Mouse (Mus musculus) MEL (cell line): ENCODE results near the gene Papss1. TPM values are rescaled to one million over a fixed set of nuclear protein-coding genes. Genes with fewer than 3 reads are reported as not detected.

Experiments used
- DNase-seq: peaks from one replicate; pipeline ENCODE4 v3.0.0; 2011; ENCODE audit warnings: low read depth, low spot score
- H3K27ac ChIP-seq: 2 replicates; pipeline ENCODE4 v1.5.1; 2012; ENCODE audit warnings: low read depth, mild to moderate bottlenecking, control low read depth, low read length, moderate library complexity; ENCODE audit not compliant: control insufficient read depth
- H3K27me3 ChIP-seq, 2 experiments: fragments of 150-350 bp in 1 of 2; sonication (generic) in 1 of 2; 2 replicates each; pipeline ENCODE4 v1.6.1; 2012; ENCODE audit warnings: low read length in 2 of 2, mild to moderate bottlenecking in 2 of 2, improper control_type of control experiment in 1 of 2, moderate library complexity in 1 of 2; ENCODE audit not compliant: insufficient read depth in 2 of 2, control insufficient read depth in 1 of 2
- H3K36me3 ChIP-seq, 2 experiments: 2 replicates each; pipeline ENCODE4 v1.6.1; 2012 to 2014; ENCODE audit warnings: low read length in 2 of 2, improper control_type of control experiment in 1 of 2, inconsistent platforms in 1 of 2, mild to moderate bottlenecking in 1 of 2; ENCODE audit not compliant: insufficient read depth in 2 of 2, control insufficient read depth in 1 of 2
- H3K4me1 ChIP-seq, 2 experiments: fragments of 150-350 bp in 1 of 2; sonication (generic) in 1 of 2; 2 replicates each; pipeline ENCODE4 v1.6.1; 2012; ENCODE audit warnings: low read length in 2 of 2, improper control_type of control experiment in 1 of 2, mild to moderate bottlenecking in 1 of 2; ENCODE audit not compliant: insufficient read depth in 2 of 2, control insufficient read depth in 1 of 2
- H3K4me3 ChIP-seq, 2 experiments: fragments of 150-350 bp in 1 of 2; sonication (generic) in 1 of 2; 2 replicates each; pipeline ENCODE4 v1.5.1; 2012; ENCODE audit warnings: low read depth in 2 of 2, low read length in 2 of 2, mild to moderate bottlenecking in 2 of 2, moderate library complexity in 2 of 2, control low read depth in 1 of 2, improper control_type of control experiment in 1 of 2; ENCODE audit not compliant: control insufficient read depth in 1 of 2, insufficient read depth in 1 of 2
- H3K79me2 ChIP-seq: 2 replicates; pipeline ENCODE4 v1.6.1; 2012; ENCODE audit warnings: mild to moderate bottlenecking, low read length, moderate library complexity; ENCODE audit not compliant: control insufficient read depth, poor library complexity, insufficient read depth
- H3K9ac ChIP-seq: 2 replicates; pipeline ENCODE4 v1.6.1; 2012; ENCODE audit warnings: low read depth, mild to moderate bottlenecking, control low read depth, low read length, moderate library complexity; ENCODE audit not compliant: control insufficient read depth, poor library complexity, severe bottlenecking
- H3K9me3 ChIP-seq: fragments of 150-350 bp; sonication (generic); replicated peaks from 2 replicates; pipeline ENCODE4 v1.6.1; 2012; ENCODE audit warnings: mild to moderate bottlenecking, low read length, improper control_type of control experiment, moderate library complexity; ENCODE audit not compliant: insufficient read depth
- BHLHE40 ChIP-seq: IDR thresholded peaks from 2 replicates; pipeline ENCODE4 v1.6.1; 2012; ENCODE audit warnings: low read depth, mild to moderate bottlenecking, inconsistent platforms, low read length, improper control_type of control experiment, borderline replicate concordance
- CHD2 ChIP-seq: IDR thresholded peaks from 2 replicates; pipeline ENCODE4 v1.6.1; 2011; ENCODE audit warnings: low read length, improper control_type of control experiment
- E2F4 ChIP-seq: IDR thresholded peaks from 2 replicates; pipeline ENCODE4 v1.6.1; 2011; ENCODE audit warnings: low read depth, low read length, improper control_type of control experiment, borderline replicate concordance
- ELF1 ChIP-seq: IDR thresholded peaks from 2 replicates; pipeline ENCODE4 v1.6.1; 2014; ENCODE audit warnings: low read depth, mild to moderate bottlenecking, inconsistent platforms, low read length, improper control_type of control experiment, moderate library complexity
- JUND ChIP-seq: IDR thresholded peaks from 2 replicates; pipeline ENCODE4 v1.6.1; 2011; ENCODE audit warnings: low read depth, mild to moderate bottlenecking, improper control_type of control experiment, low read length
- KAT2A ChIP-seq: conservative IDR thresholded peaks from 2 replicates; pipeline ENCODE4 v1.6.1; 2012; ENCODE audit warnings: low read depth, low read length, improper control_type of control experiment, inconsistent platforms
- MAX ChIP-seq: IDR thresholded peaks from 2 replicates; pipeline ENCODE4 v1.6.1; 2011; ENCODE audit warnings: low read length, improper control_type of control experiment
- MAZ ChIP-seq: IDR thresholded peaks from 2 replicates; pipeline ENCODE4 v1.6.1; 2012; ENCODE audit warnings: low read depth, mild to moderate bottlenecking, inconsistent platforms, low read length, improper control_type of control experiment
- MEF2A ChIP-seq: IDR thresholded peaks from 2 replicates; pipeline ENCODE4 v1.6.1; 2014; ENCODE audit warnings: low read depth, mild to moderate bottlenecking, inconsistent platforms, low read length, improper control_type of control experiment; ENCODE audit not compliant: poor library complexity, insufficient replicate concordance, severe bottlenecking; ENCODE audit errors: extremely low read depth
- MYB ChIP-seq: IDR thresholded peaks from 2 replicates; pipeline ENCODE4 v1.6.1; 2011; ENCODE audit warnings: mild to moderate bottlenecking, low read depth, low read length, improper control_type of control experiment
- MYC ChIP-seq: IDR thresholded peaks from 2 replicates; pipeline ENCODE4 v1.6.1; 2011; ENCODE audit warnings: low read depth, mild to moderate bottlenecking, low read length, improper control_type of control experiment, moderate library complexity
- NRF1 ChIP-seq: IDR thresholded peaks from 2 replicates; pipeline ENCODE4 v1.6.1; 2014; ENCODE audit warnings: low read depth, mild to moderate bottlenecking, inconsistent platforms, low read length, improper control_type of control experiment, moderate library complexity; ENCODE audit not compliant: poor library complexity, insufficient read depth, severe bottlenecking
- POLR2AphosphoS2 ChIP-seq: IDR thresholded peaks from 2 replicates; pipeline ENCODE4 v1.6.1; 2011; ENCODE audit warnings: low read length, improper control_type of control experiment
- RAD21 ChIP-seq: IDR thresholded peaks from 2 replicates; pipeline ENCODE4 v1.6.1; 2011; ENCODE audit warnings: mild to moderate bottlenecking, low read depth, low read length, improper control_type of control experiment
- UBTF ChIP-seq: IDR thresholded peaks from 2 replicates; pipeline ENCODE4 v1.6.1; 2012; ENCODE audit warnings: low read depth, mild to moderate bottlenecking, inconsistent platforms, low read length, improper control_type of control experiment, moderate library complexity, borderline replicate concordance; ENCODE audit not compliant: insufficient read depth
- USF1 ChIP-seq: IDR thresholded peaks from 2 replicates; pipeline ENCODE4 v1.6.1; 2014; ENCODE audit warnings: low read depth, mild to moderate bottlenecking, inconsistent platforms, low read length, improper control_type of control experiment, moderate library complexity
- USF2 ChIP-seq, 2 experiments: IDR thresholded peaks; 2 replicates each; pipeline ENCODE4 v1.6.1; 2011 to 2012; ENCODE audit warnings: improper control_type of control experiment in 2 of 2, low read length in 2 of 2, borderline replicate concordance in 1 of 2, inconsistent platforms in 1 of 2, low read depth in 1 of 2, mild to moderate bottlenecking in 1 of 2; ENCODE audit not compliant: insufficient read depth in 1 of 2
- ZC3H11A ChIP-seq: IDR thresholded peaks from 2 replicates; pipeline ENCODE4 v1.6.1; 2012; ENCODE audit warnings: low read depth, mild to moderate bottlenecking, inconsistent platforms, low read length, improper control_type of control experiment
- ZKSCAN1 ChIP-seq: IDR thresholded peaks from 2 replicates; pipeline ENCODE4 v1.6.1; 2012; ENCODE audit warnings: low read depth, mild to moderate bottlenecking, inconsistent platforms, low read length, improper control_type of control experiment, moderate library complexity
- ZNF384 ChIP-seq: IDR thresholded peaks from 2 replicates; pipeline ENCODE4 v1.6.1; 2012; ENCODE audit warnings: low read depth, mild to moderate bottlenecking, inconsistent platforms, low read length, improper control_type of control experiment
- polyA plus RNA-seq, 2 experiments: library from polyadenylated mRNA; stranded (reverse) in 1 of 2; unstranded in 1 of 2; fragments of >175 nt in 1 of 2; fragments of >200 nt in 1 of 2; gene quantifications; 2 replicates each; pipeline versions ENCODE4 v1.2.1 to v1.2.4; 2012; ENCODE audit warnings: low replicate concordance in 2 of 2, low read depth in 1 of 2; ENCODE audit not compliant: insufficient read length in 2 of 2, insufficient read depth in 1 of 2, missing spikeins in 1 of 2
- total RNA-seq: library from RNA; depleted of rRNA; stranded (reverse); fragments of 300-350 nt; gene quantifications from 2 replicates; pipeline ENCODE4 v1.2.3, GENCODE M21; 2012

The Papss1 gene
- total and polyA plus RNA-seq, 3 experiments: 27.7 to 36.2 TPM; not detected in 1

DNA sequence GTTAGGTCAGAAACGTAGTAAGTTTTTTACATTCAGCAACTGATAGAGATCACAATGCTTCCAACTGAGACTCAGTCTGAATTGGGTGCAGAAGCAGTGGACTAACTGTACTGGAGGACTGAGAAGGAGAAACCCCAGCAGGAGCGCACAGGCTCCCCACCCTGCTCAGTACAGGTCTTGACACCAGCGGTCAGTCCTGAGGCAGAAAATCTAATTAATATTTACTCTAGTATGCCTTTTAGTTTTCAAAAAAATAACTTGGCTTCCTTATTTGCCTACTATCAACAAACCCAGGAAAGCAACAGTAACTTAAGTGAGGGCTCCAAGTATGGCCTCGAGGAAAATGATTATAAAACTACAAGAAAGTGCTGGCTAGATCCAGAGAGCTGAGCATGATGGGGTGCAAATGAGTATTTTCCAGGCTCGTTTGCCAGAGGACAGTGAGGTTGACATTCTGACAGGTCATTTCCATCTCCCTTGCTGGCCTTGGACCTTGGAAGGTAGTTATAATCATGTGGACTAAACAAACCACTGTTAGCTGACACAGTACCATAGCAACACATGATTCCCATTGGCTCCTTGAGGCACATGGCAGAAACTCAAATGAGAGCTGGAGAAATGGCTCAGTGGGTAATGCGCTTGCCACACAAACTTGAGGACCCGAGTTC, 48.1 kb upstream of the Papss1 start:
- no peaks in the 10 kb centered on the region for H3K9me3 ChIP-seq
- TF ChIP-seq BHLHE40 (no peak), ELF1 (no peak), MYC (no peak), MAX (no peak), ZKSCAN1 (no peak), KAT2A (no peak), E2F4 (no peak), RAD21 (no peak), USF2 (IDR thresholded peaks at IDR 0.05; ENCODE audit: borderline replicate concordance in 1 of 2, insufficient read depth in 1 of 2, low read depth in 1 of 2, low read length in 2 of 2) (no peak), MAZ (no peak), POLR2AphosphoS2 (no peak), NRF1 (no peak), UBTF (no peak), USF1 (no peak), ZC3H11A (no peak), ZNF384 (no peak), CHD2 (no peak)
- TF ChIP-seq, all 39 proteins: peak for 0
- Histone ChIP-seq H3K9ac (no peak overlapping the region), H3K27ac (no peak overlapping the region), H3K36me3 (no peaks in the 10 kb centered on the region), H3K79me2 (no peaks in the 10 kb centered on the region), H3K4me1 (no peaks in the 10 kb centered on the region), H3K4me3 (no peak overlapping the region), H3K27me3 (no peaks in the 10 kb centered on the region)
- DNase-seq: no peak

DNA sequence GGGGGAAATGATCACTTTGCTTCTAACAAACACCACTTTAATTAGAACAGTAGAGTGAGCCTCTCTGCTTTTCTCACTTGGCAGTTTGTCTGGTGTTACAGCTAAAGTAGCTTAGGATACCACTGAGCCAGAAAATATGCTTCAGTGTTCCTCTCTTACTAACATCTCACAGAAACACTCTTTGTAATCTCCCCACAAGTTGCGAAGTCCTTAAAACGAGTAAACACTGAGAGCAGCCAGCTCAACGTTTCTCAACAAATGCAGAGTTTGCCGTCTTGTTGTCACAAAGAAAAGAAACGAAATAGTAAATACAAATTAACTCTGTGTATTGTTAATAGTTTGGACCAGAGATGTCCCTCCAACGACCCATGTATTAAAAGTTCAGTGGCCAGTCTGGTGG, 46.8 kb upstream of the Papss1 start:
- H3K27me3 ChIP-seq: no peaks in the 10 kb centered on the region
- no peak overlapping the region for H3K4me3 ChIP-seq
- H3K4me1 ChIP-seq: no peaks in the 10 kb centered on the region
- no peaks in the 10 kb centered on the region for H3K79me2 ChIP-seq
- TF ChIP-seq JUND: no peak
- TF ChIP-seq MYB: no peak
- TF ChIP-seq MEF2A: no peak
- TF ChIP-seq ELF1: no peak
- TF ChIP-seq, all 39 proteins: peak for 0
- no peak overlapping the region for H3K9ac ChIP-seq
- no peak overlapping the region for H3K27ac ChIP-seq
- no peaks in the 10 kb centered on the region for H3K36me3 ChIP-seq
- DNase-seq: no peak
- H3K9me3 ChIP-seq: no peaks in the 10 kb centered on the region
